Mouse (Mus musculus): ENCODE measurements at regions not wholly inside any gene's neighbourhood (a gene's known extent, or its start where the extent isn't known, plus 50 kb on each side); places are given as distances from the start of the nearest gene placed in this dataset.
"Not testable (repeated sequence)": the region's sequence is repeated elsewhere in the genome, so short reads cannot be mapped to it uniquely, and the experiment has no call there.

DNA sequence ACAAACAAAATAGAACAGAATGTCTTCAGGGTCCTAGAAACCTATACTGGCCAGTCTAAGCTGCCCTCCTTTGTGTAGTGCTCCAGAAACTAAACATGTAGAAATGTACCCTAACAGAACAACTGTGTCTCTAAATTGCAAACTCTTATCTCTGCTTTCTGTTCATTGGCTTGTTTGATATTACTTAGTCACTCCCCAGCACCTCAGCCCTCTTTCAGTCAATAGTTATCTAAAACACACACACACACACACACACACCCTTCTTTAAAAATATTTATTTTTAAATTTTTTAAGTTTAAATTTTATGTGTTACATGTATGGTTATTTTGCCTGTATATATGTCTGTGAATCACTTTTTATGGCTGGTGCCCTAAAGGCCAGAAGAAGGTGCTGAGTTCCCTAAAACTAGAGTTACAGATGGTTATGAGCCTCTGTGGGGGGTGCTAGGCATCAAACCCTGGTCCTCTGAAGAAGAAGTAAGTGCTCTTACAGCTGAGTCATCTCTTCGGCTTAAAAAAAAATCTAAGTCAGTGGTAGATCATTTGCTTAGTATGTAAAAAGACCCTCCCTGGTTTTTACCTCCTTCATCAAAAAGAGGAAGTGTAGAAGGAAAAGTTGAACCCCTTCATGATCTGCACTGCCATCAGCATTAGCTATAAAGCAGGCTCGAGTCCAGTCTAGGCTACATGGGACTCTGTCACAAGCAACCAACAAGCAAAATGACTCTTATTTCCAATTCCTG lies 96.6 kb upstream of the C9orf72 start:
- no peak for DNase-seq (ENCODE audit: extremely low spot score, low spot score)
- H3K27me3 ChIP-seq (ENCODE audit: poor library complexity, severe bottlenecking), result no peaks in the 10 kb centered on the region
- 0 out of 2 replicates have a peak, but pooled peaks cover 4% of the 10 kb centered on the region for H3K4me1 ChIP-seq
- H3K27ac ChIP-seq, result no peak overlapping the region
- peaks cover 5% of the 10 kb centered on the region for H3K9me3 ChIP-seq
- WGBS, result 88% methylated on average over 2 of the region's 2 CpGs
- H3K36me3 ChIP-seq (replicated peaks), result no peaks in the 10 kb centered on the region
- H3K4me3 ChIP-seq, result no peak overlapping the region

GRCm38 (mm10) chr4:35310396-35310977 lies 84.5 kb upstream of the C9orf72 start:
- peak; percentile 30 for DNase-seq (ENCODE audit: extremely low spot score, low spot score)
- 67% methylated on average over 5 of the region's 5 CpGs for WGBS
- H3K36me3 ChIP-seq (replicated peaks), result no peaks in the 10 kb centered on the region
- H3K4me3 ChIP-seq, result no peak overlapping the region
- H3K9me3 ChIP-seq, result no peaks in the 10 kb centered on the region
- no peaks in the 10 kb centered on the region for H3K27me3 ChIP-seq (ENCODE audit: poor library complexity, severe bottlenecking)
- no peak overlapping the region for H3K27ac ChIP-seq
- peaks cover 5% of the 10 kb centered on the region; the same call in 1 of the 2 replicates for H3K4me1 ChIP-seq

- H3K27ac ChIP-seq, result no peak overlapping the region
- no peaks in the 10 kb centered on the region for H3K27me3 ChIP-seq (ENCODE audit: poor library complexity, severe bottlenecking)
- 77% methylated on average over 5 of the region's 5 CpGs for WGBS
- H3K4me1 ChIP-seq, result peaks cover 5% of the 10 kb centered on the region; the same call in 1 of the 2 replicates
- no peak overlapping the region for H3K4me3 ChIP-seq
- H3K9me3 ChIP-seq, result no peaks in the 10 kb centered on the region
- H3K36me3 ChIP-seq (replicated peaks), result no peaks in the 10 kb centered on the region
- no peak for DNase-seq (ENCODE audit: extremely low spot score, low spot score)
Observed at GRCm38 (mm10) chr4:35308221-35308620, 82.2 kb upstream of the C9orf72 start.

DNA sequence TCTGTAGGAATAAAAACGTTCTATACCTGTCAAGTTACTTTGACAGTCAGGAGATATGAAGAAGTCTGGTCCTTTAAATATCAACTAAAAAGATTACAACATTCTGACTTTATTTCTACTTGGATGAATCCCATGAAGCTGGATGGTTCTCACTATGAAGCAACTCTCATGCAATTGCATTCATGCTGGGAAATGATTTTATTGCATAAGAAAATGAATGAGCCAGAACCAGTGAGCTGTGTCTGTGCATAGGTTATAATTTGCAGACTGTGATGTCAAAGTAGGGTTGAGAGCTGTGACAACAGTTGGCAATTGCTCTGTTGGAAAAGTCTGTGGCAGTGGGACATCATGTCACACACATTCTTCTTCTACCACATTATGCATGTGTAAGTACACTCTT lies 79.2 kb upstream of the C9orf72 start:
- no peaks in the 10 kb centered on the region for H3K27me3 ChIP-seq (ENCODE audit: poor library complexity, severe bottlenecking)
- no peak overlapping the region for H3K4me3 ChIP-seq
- no peaks in the 10 kb centered on the region for H3K9me3 ChIP-seq
- DNase-seq (ENCODE audit: extremely low spot score, low spot score), result no peak
- H3K36me3 ChIP-seq (replicated peaks), result no peaks in the 10 kb centered on the region
- 86% methylated on average over 1 of the region's 1 CpGs for WGBS
- H3K4me1 ChIP-seq, result peaks cover 5% of the 10 kb centered on the region; the same call in 1 of the 2 replicates
- H3K27ac ChIP-seq, result no peak overlapping the region

DNA sequence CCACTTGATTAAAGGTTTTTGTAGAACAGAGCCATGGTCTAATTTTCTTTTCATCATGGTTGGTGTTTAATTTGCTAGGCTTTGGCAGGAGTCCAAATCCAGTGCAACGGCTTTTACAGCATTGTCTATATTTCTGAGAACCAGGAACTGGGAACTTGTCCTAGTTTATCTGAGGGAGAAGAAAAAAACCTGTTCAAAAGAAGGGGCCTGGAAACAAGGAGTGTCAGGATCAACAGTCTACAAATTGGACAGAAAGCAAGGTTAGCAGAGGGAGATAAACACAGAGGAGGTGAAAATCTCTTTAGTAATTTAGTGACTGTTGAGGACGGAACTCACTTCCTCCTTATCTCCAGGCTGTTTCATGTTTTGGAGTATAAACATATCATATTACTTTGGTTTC lies 74.9 kb upstream of the C9orf72 start:
- 73% methylated on average over 2 of the region's 2 CpGs for WGBS
- Histone ChIP-seq H3K4me3 (no peak overlapping the region), H3K27me3 (ENCODE audit: poor library complexity, severe bottlenecking) (no peaks in the 10 kb centered on the region)

DNA sequence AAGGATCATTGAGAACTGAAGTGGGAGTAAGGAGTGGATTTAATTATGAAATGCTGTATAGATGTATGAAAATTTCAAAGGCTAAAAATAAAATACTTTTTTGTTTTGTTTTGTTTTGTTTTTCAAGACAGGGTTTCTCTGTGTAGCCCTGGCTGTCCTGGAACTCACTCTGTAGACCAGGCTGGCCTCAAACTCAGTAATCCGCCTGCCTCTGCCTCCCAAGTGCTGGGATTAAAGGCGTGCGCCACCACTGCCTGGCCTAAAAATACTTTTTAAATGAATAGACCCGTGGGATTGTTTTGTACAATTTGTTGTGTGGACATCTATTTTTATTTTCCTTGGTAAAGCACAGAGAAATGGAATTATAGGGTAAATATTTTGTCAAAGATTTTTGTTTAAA lies 74.4 kb upstream of the C9orf72 start:
- 87% methylated on average over 4 of the region's 4 CpGs for WGBS

More for the DNA sequence above, 74.9 kb upstream of the C9orf72 start:
- Histone ChIP-seq H3K27ac (no peak overlapping the region), H3K36me3 (replicated peaks) (no peaks in the 10 kb centered on the region), H3K9me3 (no peaks in the 10 kb centered on the region), H3K4me1 (no peaks in the 10 kb centered on the region)
- DNase-seq (ENCODE audit: extremely low spot score, low spot score), result no peak

DNA sequence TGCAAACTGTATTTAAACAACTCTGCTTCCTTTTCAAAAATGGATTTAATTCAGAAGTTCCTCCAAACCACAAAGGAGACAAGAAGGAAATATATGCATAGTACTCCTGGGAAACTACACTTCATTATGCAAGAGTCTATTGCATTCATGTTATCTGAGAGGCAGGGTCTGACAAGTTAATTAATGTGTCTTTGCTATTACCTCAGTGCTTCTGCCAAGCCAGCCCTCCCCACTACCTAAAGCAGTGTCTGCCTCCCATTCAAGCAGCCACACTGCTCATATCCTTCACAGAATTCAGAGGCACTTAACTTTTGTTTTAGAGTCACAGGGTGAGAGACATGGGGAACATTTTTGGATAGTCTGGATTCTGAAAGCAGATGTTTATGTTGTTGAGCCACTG lies 58.6 kb upstream of the C9orf72 start:
- H3K4me1 ChIP-seq, result no peaks in the 10 kb centered on the region
- no peak for DNase-seq (ENCODE audit: extremely low spot score, low spot score)
- H3K36me3 ChIP-seq (replicated peaks), result no peaks in the 10 kb centered on the region
- H3K9me3 ChIP-seq, result peaks cover 15% of the 10 kb centered on the region
- H3K4me3 ChIP-seq, result no peak overlapping the region
- H3K27me3 ChIP-seq (ENCODE audit: poor library complexity, severe bottlenecking), result no peaks in the 10 kb centered on the region
- no peak overlapping the region for H3K27ac ChIP-seq

More for the DNA sequence above, 74.4 kb upstream of the C9orf72 start:
- not testable (repeated sequence) for H3K27ac ChIP-seq; DNase-seq (ENCODE audit: extremely low spot score, low spot score); H3K4me1 ChIP-seq; H3K9me3 ChIP-seq; H3K4me3 ChIP-seq; H3K27me3 ChIP-seq (ENCODE audit: poor library complexity, severe bottlenecking); H3K36me3 ChIP-seq (replicated peaks)

Measured in forebrain, embryonic 10.5 days (tissue).